Mouse (Mus musculus) testis, adult 2 months (tissue): ENCODE data around the gene Cacna2d1.

Experiments used
- CTCF ChIP-seq: fragments of 200-500 bp; IDR thresholded peaks from 2 replicates; pipeline ENCODE4 v1.5.1; 2012; ENCODE audit warnings: low read depth, mild to moderate bottlenecking, inconsistent platforms, low read length, moderate library complexity; ENCODE audit not compliant: control insufficient read depth, insufficient read depth, insufficient replicate concordance
- POLR2A ChIP-seq: fragments of 200-500 bp; IDR thresholded peaks from 2 replicates; pipeline ENCODE4 v1.6.1; 2012; ENCODE audit warnings: low read depth, mild to moderate bottlenecking, inconsistent platforms, low read length, moderate library complexity; ENCODE audit not compliant: control insufficient read depth

DNA sequence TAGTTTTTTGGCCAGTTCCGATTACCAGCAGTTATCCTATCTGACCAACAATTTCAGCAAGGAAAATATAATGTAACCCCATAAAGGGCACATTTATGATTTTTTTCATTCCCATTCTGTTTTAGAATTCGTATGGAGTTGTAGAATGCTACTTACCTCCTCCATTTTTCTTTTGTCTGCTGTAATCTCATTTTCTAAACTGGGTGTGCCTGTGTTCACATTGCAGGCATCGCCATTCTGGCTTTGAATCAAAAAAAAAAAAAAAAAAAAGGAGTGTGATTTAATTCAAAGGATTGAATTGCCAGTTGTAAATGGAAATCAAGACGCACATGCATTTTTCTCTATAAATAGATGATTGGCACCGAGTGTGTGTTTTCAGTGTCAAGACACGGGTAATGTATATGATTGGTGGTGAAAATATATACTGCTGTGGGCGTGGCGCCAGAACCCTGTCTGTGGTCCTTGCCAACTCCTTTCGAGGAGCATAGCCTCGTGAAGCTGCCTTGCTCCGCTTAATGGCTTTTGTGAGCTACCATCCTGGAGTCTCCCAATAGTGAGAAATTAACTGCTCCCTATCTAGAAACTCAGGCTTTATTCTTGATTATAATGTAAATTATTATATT, 158.7 kb downstream of the Cacna2d1 start:
- TF ChIP-seq CTCF, result no peak
- TF ChIP-seq POLR2A, result no peak
